ENCODE assay signal across 8 mouse cellular contexts in genomic region chr12:17495858-17496451, GRCm38 (mm10). TPM values are rescaled to one million over a fixed set of nuclear protein-coding genes. Genes with fewer than 3 reads are reported as not detected.
DNase-seq lines count a peak whose midpoint lies in the region; ATAC-seq and TF ChIP-seq lines count a peak whose summit lies in the region.

No protein-coding gene starts in this region.

- no peaks in the 10 kb centered on the region for H3K27me3 ChIP-seq in lung, embryonic 14.5 days (ENCODE audit: insufficient read depth, low read length)
- no peaks in the 10 kb centered on the region for H3K27me3 ChIP-seq in hindbrain, embryonic 12.5 days
- H3K27me3 ChIP-seq in liver, embryonic 11.5 days (replicated peaks; ENCODE audit: control insufficient read depth, insufficient read depth, low read length): no peaks in the 10 kb centered on the region
- no peaks in the 10 kb centered on the region for H3K27me3 ChIP-seq in stomach, embryonic 16.5 days (ENCODE audit: control insufficient read depth, insufficient read depth, low read length)

- peak overlapping the region; percentile 19; the same call in 1 of the 2 replicates for H3K27ac ChIP-seq in lung, embryonic 14.5 days (ENCODE audit: low read depth)
- H3K27ac ChIP-seq in hindbrain, embryonic 12.5 days: no peak overlapping the region
- H3K27ac ChIP-seq in liver, embryonic 11.5 days (ENCODE audit: low read depth, low read length): no peak overlapping the region
- no peak overlapping the region; the same call in 1 of the 2 replicates for H3K27ac ChIP-seq in stomach, embryonic 16.5 days (ENCODE audit: low read length)

- no peak overlapping the region for H3K9ac ChIP-seq in lung, embryonic 14.5 days
- no peak overlapping the region for H3K9ac ChIP-seq in hindbrain, embryonic 12.5 days
- H3K9ac ChIP-seq in liver, embryonic 11.5 days (ENCODE audit: low read depth, low read length): no peak overlapping the region
- 0 out of 2 replicates have a peak overlapping the region, but pooled peaks have one; percentile 6 for H3K9ac ChIP-seq in stomach, embryonic 16.5 days (ENCODE audit: low read length)

- no peaks in the 10 kb centered on the region for H3K9me3 ChIP-seq in lung, embryonic 14.5 days (ENCODE audit: low read depth, low read length)
- no peaks in the 10 kb centered on the region for H3K9me3 ChIP-seq in hindbrain, embryonic 12.5 days (replicated peaks)
- no peaks in the 10 kb centered on the region for H3K9me3 ChIP-seq in liver, embryonic 11.5 days (ENCODE audit: control insufficient read depth, low read length)
- H3K9me3 ChIP-seq in stomach, embryonic 16.5 days (replicated peaks; ENCODE audit: control insufficient read depth, low read length): no peaks in the 10 kb centered on the region

- WGBS in lung, embryonic 14.5 days: 5% methylated on average over 8 of the region's 8 CpGs
- WGBS in hindbrain, embryonic 12.5 days: 21% methylated on average over 8 of the region's 8 CpGs
- WGBS in liver, embryonic 11.5 days: 40% methylated on average over 8 of the region's 8 CpGs
- WGBS in stomach, embryonic 16.5 days: 11% methylated on average over 8 of the region's 8 CpGs

- H3K4me3 ChIP-seq in lung, embryonic 14.5 days (ENCODE audit: low read depth, low read length): no peak overlapping the region
- H3K4me3 ChIP-seq in hindbrain, embryonic 12.5 days: no peak overlapping the region
- no peak overlapping the region for H3K4me3 ChIP-seq in liver, embryonic 11.5 days (ENCODE audit: low read depth, low read length)
- no peak overlapping the region for H3K4me3 ChIP-seq in stomach, embryonic 16.5 days (replicated peaks; ENCODE audit: low read length)

- no peaks in the 10 kb centered on the region for H3K36me3 ChIP-seq in lung, embryonic 14.5 days (ENCODE audit: insufficient read depth)
- H3K36me3 ChIP-seq in hindbrain, embryonic 12.5 days: no peaks in the 10 kb centered on the region
- H3K36me3 ChIP-seq in liver, embryonic 11.5 days (ENCODE audit: control insufficient read depth, insufficient read depth, low read length): no peaks in the 10 kb centered on the region
- no peaks in the 10 kb centered on the region for H3K36me3 ChIP-seq in stomach, embryonic 16.5 days (ENCODE audit: control insufficient read depth, insufficient read depth, low read length)

- DNase-seq in lung, embryonic 14.5 days: peak; percentile 88
- no peak for DNase-seq in lung, adult 18-20 months
- peak; percentile 78 for DNase-seq in brain, embryonic 14.5 days (ENCODE audit: low read depth)
- DNase-seq in liver, embryonic 11.5 days (ENCODE audit: low spot score): peak; percentile 37
- DNase-seq in cerebellum, adult 9-10 months: no peak
- DNase-seq in urinary bladder, postnatal 36 days (ENCODE audit: low spot score in 2 of 2): no peak

- TF ChIP-seq CTCF in lung, embryonic 14.5 days (IDR thresholded peaks at IDR 0.05; ENCODE audit: low read depth): peak; percentile 39; the same call in 1 of the 2 replicates
- TF ChIP-seq CTCF in brain, embryonic 14.5 days (IDR thresholded peaks at IDR 0.05; ENCODE audit: borderline replicate concordance, extremely low read depth, insufficient read depth, insufficient read length): no peak

- peaks cover 19% of the 10 kb centered on the region; the same call in 1 of the 2 replicates for H3K4me1 ChIP-seq in lung, embryonic 14.5 days (ENCODE audit: insufficient read depth)
- peaks cover 9% of the 10 kb centered on the region for H3K4me1 ChIP-seq in hindbrain, embryonic 12.5 days
- H3K4me1 ChIP-seq in liver, embryonic 11.5 days (replicated peaks; ENCODE audit: control insufficient read depth, insufficient read depth, low read length): peaks cover 7% of the 10 kb centered on the region; the same call in 1 of the 2 replicates
- H3K4me1 ChIP-seq in stomach, embryonic 16.5 days (ENCODE audit: control insufficient read depth, insufficient read depth, low read length): peaks cover 9% of the 10 kb centered on the region

- no peak for TF ChIP-seq POLR2A in brain, embryonic 14.5 days (IDR thresholded peaks at IDR 0.05; ENCODE audit: borderline replicate concordance, extremely low read depth, insufficient read depth, insufficient read length, poor library complexity, severe bottlenecking)

- H3K4me2 ChIP-seq in lung, embryonic 14.5 days: peak overlapping the region; percentile 25; the same call in 1 of the 2 replicates
- H3K4me2 ChIP-seq in hindbrain, embryonic 12.5 days (replicated peaks): no peak overlapping the region
- H3K4me2 ChIP-seq in liver, embryonic 11.5 days: no peak overlapping the region
- no peak overlapping the region for H3K4me2 ChIP-seq in stomach, embryonic 16.5 days (ENCODE audit: low read depth, low read length)

- ATAC-seq in lung, embryonic 14.5 days (ENCODE audit: insufficient read depth): peak; percentile 89
- peak; percentile 78 for ATAC-seq in hindbrain, embryonic 12.5 days (ENCODE audit: low FRiP score)
- ATAC-seq in liver, embryonic 11.5 days (replicated peaks; ENCODE audit: low FRiP score): no peak
- peak; percentile 83 for ATAC-seq in stomach, embryonic 16.5 days (ENCODE audit: insufficient read depth, low FRiP score)

RNA-seq across cellular contexts. Expression of gene Odc1, which starts 48.6 kb away (rescaled TPM):
- polyA plus RNA-seq in lung, embryonic 14.5 days (2014; fragmentation: Nextera tagmentation; extraction: Ambion mirVana): 270 and 273 TPM in 2 replicates
- polyA plus RNA-seq in brain, embryonic 14.5 days (2012; rRNA removed): 247 and 301 TPM in 2 replicates
- polyA plus RNA-seq in hindbrain, embryonic 12.5 days (2016; fragmentation: Nextera tagmentation; extraction: Ambion mirVana): 237 and 240 TPM in 2 replicates
- polyA plus RNA-seq in liver, embryonic 11.5 days (2014; fragmentation: Nextera tagmentation; extraction: Ambion mirVana): 446 and 497 TPM in 2 replicates
- 151 and 158 TPM in 2 replicates for polyA plus RNA-seq in stomach, embryonic 16.5 days (2015; fragmentation: Nextera tagmentation; extraction: Ambion mirVana)

Comparison
In these comparisons a context has a peak if more than half of its experiments do, and no peak if none do; other contexts are left out.
1. DNase-seq: peak in lung, embryonic 14.5 days (single experiment), brain, embryonic 14.5 days (single experiment) and liver, embryonic 11.5 days (single experiment); none in lung, adult 18-20 months (0 of 2), cerebellum, adult 9-10 months (single experiment) and urinary bladder, postnatal 36 days (0 of 2).